Mouse (Mus musculus): Measurements from ENCODE around the gene B3galnt1. TPM values are rescaled to one million over a fixed set of nuclear protein-coding genes. Genes with fewer than 3 reads are reported as not detected.

The B3galnt1 gene
- total RNA-seq (2023): not detected

DNA sequence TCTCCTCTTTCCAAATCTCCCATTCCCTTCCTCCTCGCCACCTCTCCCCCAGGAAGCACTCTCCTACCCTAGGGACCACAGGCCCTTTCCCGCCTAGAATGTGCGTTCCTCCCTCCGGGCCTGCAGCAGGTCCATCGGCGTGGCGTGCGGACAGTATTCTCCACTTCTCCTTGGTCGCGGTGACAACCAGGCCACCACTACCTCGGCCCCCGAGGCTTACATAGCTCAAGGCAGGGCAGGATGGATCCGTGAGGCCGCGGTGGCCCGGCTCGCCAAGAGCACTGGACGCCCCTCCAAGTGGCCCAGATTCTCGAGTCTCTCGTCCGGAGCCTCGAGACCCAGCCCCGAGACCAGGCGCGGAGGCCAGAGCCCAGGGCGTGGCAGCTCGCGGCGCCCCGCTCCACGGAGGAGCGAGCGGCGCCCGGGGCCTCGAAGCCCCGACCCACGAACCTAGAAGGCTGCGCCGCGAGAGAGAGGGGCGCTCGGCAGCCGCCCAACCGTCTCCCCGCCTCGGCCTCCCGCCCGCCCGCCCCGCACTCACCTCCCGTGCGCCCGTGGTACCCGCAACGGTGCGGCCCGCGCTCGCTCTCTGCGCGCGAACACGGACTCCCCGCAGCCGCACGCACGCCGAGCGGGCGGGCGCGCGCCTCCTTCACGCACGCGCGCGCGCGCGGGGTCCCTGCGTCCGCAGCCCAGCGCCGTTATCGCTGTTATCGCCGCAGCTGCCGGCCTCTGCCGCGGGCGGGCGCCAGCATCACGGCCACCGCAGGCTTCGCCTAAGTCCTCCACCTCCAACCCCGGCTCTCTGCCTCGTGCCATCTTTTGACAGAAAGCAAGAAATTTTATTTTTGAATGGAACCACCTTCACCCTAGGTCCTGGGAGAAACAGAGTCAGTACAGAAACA is at the start of gene B3galnt1:
B3galnt1 (minus strand) TSS at position 700 of the 905 bp plus-strand sequence.

Other genes starting within 250 kb of the B3galnt1 start
- 10 to 100 TPM; 90.9 to 94.8 TPM for gene Nmd3, start 123.0 kb upstream of the B3galnt1 start, total RNA-seq (2023)

Measured in T-cell, adult 66 days (primary cell).